In genomic region chr1:127397396-127397795, GRCm38 (mm10) we compare ENCODE assay signal across 20 mouse cellular contexts.
DNase-seq lines count a peak whose midpoint lies in the region; ATAC-seq and TF ChIP-seq lines count a peak whose summit lies in the region.
"Had no signal": no experiment of that assay in that cellular context is flagged by ENCODE, and none has a peak within 500 bp of the region (broad histone marks: within the 10 kb centered on the region; RNA-seq: fewer than 3 reads in every experiment).

No protein-coding gene starts in this region.

- ATAC-seq in kidney, embryonic 14.5 days (ENCODE audit: low FRiP score, low TSS enrichment), result no peak
- ATAC-seq in kidney, postnatal 0 days (replicated peaks; ENCODE audit: low FRiP score, low read depth), result peak; percentile 62; the same call in 1 of the 2 replicates
- ATAC-seq: hindbrain, embryonic 16.5 days; midbrain, embryonic 13.5 days had no signal

- H3K4me2 ChIP-seq in kidney, embryonic 14.5 days (replicated peaks; ENCODE audit: low read depth, low read length), result no peak overlapping the region
- no peak overlapping the region for H3K4me2 ChIP-seq in kidney, postnatal 0 days (ENCODE audit: low read length)
- H3K4me2 ChIP-seq: embryonic facial prominence, embryonic 12.5 days; heart, embryonic 15.5 days; midbrain, embryonic 13.5 days had no signal

- no peaks in the 10 kb centered on the region for H3K27me3 ChIP-seq in kidney, embryonic 14.5 days (ENCODE audit: control insufficient read depth, insufficient read depth, low read length)
- H3K27me3 ChIP-seq in kidney, postnatal 0 days (ENCODE audit: insufficient read depth, low read length), result no peaks in the 10 kb centered on the region
- no peaks in the 10 kb centered on the region for H3K27me3 ChIP-seq in small intestine, adult 2 months (ENCODE audit: control insufficient read depth, insufficient read depth, low read length)
- H3K27me3 ChIP-seq: embryonic facial prominence, embryonic 12.5 days; heart, embryonic 15.5 days; megakaryocyte, embryonic 14.5 days; midbrain, embryonic 13.5 days had no signal

- no peak for TF ChIP-seq CTCF in kidney, postnatal 0 days (IDR thresholded peaks at IDR 0.05; ENCODE audit: low read depth)
- no peak for TF ChIP-seq CTCF in small intestine, adult 2 months (IDR thresholded peaks at IDR 0.05; ENCODE audit: extremely low read depth, insufficient read length, insufficient replicate concordance, low read depth, low read length)

- peaks cover 9% of the 10 kb centered on the region; the same call in 1 of the 2 replicates for H3K4me1 ChIP-seq in kidney, embryonic 14.5 days (ENCODE audit: control insufficient read depth, insufficient read depth, low read length)
- no peaks in the 10 kb centered on the region; the same call in 1 of the 2 replicates for H3K4me1 ChIP-seq in kidney, postnatal 0 days (replicated peaks; ENCODE audit: insufficient read depth, low read length)
- H3K4me1 ChIP-seq in small intestine, adult 2 months (ENCODE audit: control insufficient read depth, insufficient read depth, insufficient read length, low read length), result peaks cover 15% of the 10 kb centered on the region; the same call in 1 of the 2 replicates
- H3K4me1 ChIP-seq: heart, embryonic 15.5 days; megakaryocyte, embryonic 14.5 days; midbrain, embryonic 13.5 days had no signal

- no peak overlapping the region for H3K9ac ChIP-seq in kidney, embryonic 14.5 days (ENCODE audit: low read depth, low read length)
- H3K9ac ChIP-seq in kidney, postnatal 0 days (ENCODE audit: low read depth, low read length), result no peak overlapping the region
- H3K9ac ChIP-seq: embryonic facial prominence, embryonic 12.5 days; heart, embryonic 15.5 days; midbrain, embryonic 13.5 days had no signal

- H3K4me3 ChIP-seq in kidney, embryonic 14.5 days (ENCODE audit: low read length), result no peak overlapping the region
- H3K4me3 ChIP-seq in kidney, postnatal 0 days (replicated peaks; ENCODE audit: low read depth, low read length), result no peak overlapping the region
- H3K4me3 ChIP-seq in small intestine, adult 2 months (ENCODE audit: low read depth, low read length), result peak overlapping the region; percentile 47
- H3K4me3 ChIP-seq: embryonic facial prominence, embryonic 12.5 days; heart, embryonic 15.5 days; megakaryocyte, embryonic 14.5 days; midbrain, embryonic 13.5 days had no signal

- H3K9me3 ChIP-seq in kidney, embryonic 14.5 days (ENCODE audit: control insufficient read depth, low read length), result no peaks in the 10 kb centered on the region
- H3K9me3 ChIP-seq in kidney, postnatal 0 days (replicated peaks; ENCODE audit: low read length), result no peaks in the 10 kb centered on the region
- H3K9me3 ChIP-seq: embryonic facial prominence, embryonic 12.5 days; heart, embryonic 15.5 days; megakaryocyte, embryonic 14.5 days; midbrain, embryonic 13.5 days had no signal

- no peak overlapping the region for H3K27ac ChIP-seq in kidney, embryonic 14.5 days (ENCODE audit: low read depth, low read length)
- peak overlapping the region; percentile 62; the same call in 1 of the 2 replicates for H3K27ac ChIP-seq in kidney, postnatal 0 days
- H3K27ac ChIP-seq in small intestine, adult 2 months (ENCODE audit: insufficient read depth, low read depth, low read length), result peak overlapping the region; percentile 81
- H3K27ac ChIP-seq: embryonic facial prominence, embryonic 12.5 days; heart, embryonic 15.5 days; midbrain, embryonic 13.5 days had no signal

- WGBS in kidney, embryonic 14.5 days, result 45% methylated on average over 13 of the region's 13 CpGs
- 37% methylated on average over 13 of the region's 13 CpGs for WGBS in kidney, postnatal 0 days
- 31% methylated on average over 13 of the region's 13 CpGs for WGBS in small intestine, adult 2 months

- TF ChIP-seq POLR2A in small intestine, adult 2 months (IDR thresholded peaks at IDR 0.05; ENCODE audit: low read depth, low read length), result no peak

- DNase-seq in kidney, adult 11 months, result peak; percentile 91
- peak; percentile 79 for DNase-seq in kidney, adult 18-20 months
- DNase-seq in kidney, postnatal 0 days (ENCODE audit: low spot score), result no peak
- DNase-seq in adrenal gland, postnatal 36 days, result no peak
- no peak for DNase-seq in right cerebral cortex, postnatal 14 days
- DNase-seq in thymus, postnatal 10 days (ENCODE audit: low spot score in 2 of 2), result no peak
- DNase-seq: cerebellum, adult 11 months; cerebellum, adult 9-11 months; heart, postnatal 4 days; layer of hippocampus, adult 9-11 months; lung, adult 2 months; lung, postnatal 14 days; thymus, postnatal 14 days had no signal

- no peaks in the 10 kb centered on the region for H3K36me3 ChIP-seq in kidney, embryonic 14.5 days (ENCODE audit: control insufficient read depth, insufficient read depth, low read length)
- 0 out of 2 replicates have a peak, but pooled peaks cover 4% of the 10 kb centered on the region for H3K36me3 ChIP-seq in kidney, postnatal 0 days (ENCODE audit: insufficient read depth, low read length)
- H3K36me3 ChIP-seq in small intestine, adult 2 months (ENCODE audit: control insufficient read depth, insufficient read depth, low read length), result peaks cover 39% of the 10 kb centered on the region

Comparison
In these comparisons a context has a peak if more than half of its experiments do, and no peak if none do; other contexts are left out.
1. DNase-seq: peak in kidney, adult 11 months (single experiment) and kidney, adult 18-20 months (single experiment); none in kidney, postnatal 0 days (single experiment), adrenal gland, postnatal 36 days (0 of 2), right cerebral cortex, postnatal 14 days (single experiment) and thymus, postnatal 10 days (0 of 2).